Mouse (Mus musculus) ES-E14 (cell line): ENCODE measurements around the gene Ankrd13b.

Experiments used
- HCFC1 ChIP-seq: IDR thresholded peaks from 2 replicates; pipeline ENCODE4 v1.6.1; 2012; ENCODE audit warnings: low read length, inconsistent platforms, borderline replicate concordance; ENCODE audit not compliant: insufficient read depth
- MAFK ChIP-seq: IDR thresholded peaks from 2 replicates; pipeline ENCODE4 v1.6.1; 2014; ENCODE audit warnings: mild to moderate bottlenecking, low read depth, low read length, inconsistent platforms; ENCODE audit not compliant: insufficient read depth
- ZNF384 ChIP-seq: IDR thresholded peaks from 2 replicates; pipeline ENCODE4 v1.6.1; 2012; ENCODE audit warnings: low read depth, low read length, inconsistent platforms

GRCm38 (mm10) chr11:77451670-77452069 is 37.8 kb downstream of the Ankrd13b start:
- TF ChIP-seq ZNF384 (no peak), MAFK (no peak), HCFC1 (no peak)
